Mouse (Mus musculus) telencephalon, adult 2 months (tissue): ENCODE measurements around the gene Slc12a5.
A peak's percentile ranks its signal among the peaks of the same experiment; 100 is the strongest.

Experiments used
- DNase-seq: peaks from one replicate; pipeline ENCODE4 v3.0.0-alpha.2; 2011; ENCODE audit warnings: low read depth, low spot score

Gene Slc12a5

DNA sequence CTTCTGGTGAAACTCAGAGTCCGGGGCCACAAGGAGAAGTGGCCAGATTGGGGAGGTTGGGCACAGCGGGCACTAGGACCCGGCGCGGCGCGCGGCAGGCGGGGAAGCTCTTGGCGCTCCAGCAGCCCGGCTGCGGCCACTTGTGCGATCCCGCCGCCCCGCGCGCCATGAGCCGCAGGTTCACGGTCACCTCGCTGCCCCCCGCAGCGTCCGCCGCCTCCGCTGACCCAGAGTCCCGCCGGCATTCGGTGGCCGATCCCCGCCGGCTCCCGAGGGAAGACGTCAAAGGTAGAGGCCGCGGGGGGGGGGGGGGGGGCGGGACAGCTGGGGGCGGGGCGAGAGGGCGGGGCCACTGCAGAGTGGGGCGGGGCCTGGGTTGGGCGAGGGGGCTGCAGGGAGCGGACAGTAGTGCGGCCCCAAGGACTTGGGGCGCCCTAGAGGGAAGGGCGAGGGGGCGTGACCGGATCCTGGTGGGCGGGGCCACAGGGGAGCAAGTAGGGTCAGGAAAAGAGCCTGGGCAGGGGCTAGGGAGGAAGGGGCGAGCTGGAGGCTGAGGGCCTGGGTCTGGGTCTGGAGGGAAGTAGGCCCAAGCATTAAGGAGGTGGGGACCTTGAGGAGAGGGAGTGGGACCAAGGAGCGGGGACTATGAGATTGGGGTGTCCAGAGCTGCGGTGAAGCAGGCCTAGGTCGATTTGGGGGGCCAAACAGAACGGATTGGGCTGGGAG is at the start of gene Slc12a5:
Gene Slc12a5, plus strand, starts transcription at position 87 of the 726 bp plus-strand sequence.
- no peak for DNase-seq

DNA sequence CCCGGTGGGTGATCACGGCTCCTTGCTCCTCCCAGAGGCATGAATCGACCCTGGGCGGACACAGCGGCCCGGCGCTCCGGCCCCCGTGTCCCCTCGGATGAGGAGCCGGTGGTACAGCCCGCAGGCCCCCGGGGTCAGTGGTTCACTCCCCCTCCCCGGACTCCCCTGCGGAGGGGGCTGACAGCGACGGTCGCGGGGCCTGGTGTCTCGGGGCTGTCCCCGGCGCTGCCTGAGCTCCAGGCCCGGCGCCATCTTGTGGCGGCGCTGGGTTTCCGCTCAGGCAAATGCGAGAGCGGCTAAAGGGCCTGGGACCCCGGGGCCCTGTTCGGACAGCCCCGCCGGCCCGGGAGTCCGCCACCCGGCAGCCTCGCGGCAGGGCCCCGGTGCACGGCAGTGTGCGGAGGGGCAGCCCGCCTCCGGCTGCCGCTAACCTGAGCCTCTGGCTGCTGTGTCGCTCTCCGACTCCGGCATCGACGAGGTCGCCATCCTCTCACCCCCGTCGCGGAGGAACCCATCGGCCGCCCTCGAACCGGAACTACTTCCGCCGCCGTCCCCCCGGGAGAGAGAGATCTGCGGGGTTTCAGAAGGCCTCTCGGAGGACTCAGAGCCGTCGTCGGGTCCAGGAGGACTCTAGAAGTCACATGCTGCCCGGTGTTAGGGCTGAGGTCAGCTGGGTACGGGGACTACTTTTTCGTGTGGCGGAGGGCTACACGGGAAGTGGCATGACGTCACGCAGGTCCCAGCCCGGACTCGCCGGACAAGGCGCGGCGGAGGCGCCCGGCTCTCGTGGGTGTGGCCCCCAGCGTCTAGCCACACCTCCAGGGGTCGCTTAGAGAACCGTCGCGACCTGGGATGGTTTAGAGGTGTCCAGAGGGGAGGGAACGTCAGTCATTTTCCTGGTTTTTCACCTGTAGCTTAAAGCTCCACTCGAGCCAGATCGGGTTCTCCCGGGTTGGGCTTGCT is 49.2 kb upstream of the Slc12a5 start, which contains the start of gene Zfp335:
Gene Zfp335, minus strand, starts transcription at position 672 of the 963 bp plus-strand sequence.
- peak; percentile 89 for DNase-seq

DNA sequence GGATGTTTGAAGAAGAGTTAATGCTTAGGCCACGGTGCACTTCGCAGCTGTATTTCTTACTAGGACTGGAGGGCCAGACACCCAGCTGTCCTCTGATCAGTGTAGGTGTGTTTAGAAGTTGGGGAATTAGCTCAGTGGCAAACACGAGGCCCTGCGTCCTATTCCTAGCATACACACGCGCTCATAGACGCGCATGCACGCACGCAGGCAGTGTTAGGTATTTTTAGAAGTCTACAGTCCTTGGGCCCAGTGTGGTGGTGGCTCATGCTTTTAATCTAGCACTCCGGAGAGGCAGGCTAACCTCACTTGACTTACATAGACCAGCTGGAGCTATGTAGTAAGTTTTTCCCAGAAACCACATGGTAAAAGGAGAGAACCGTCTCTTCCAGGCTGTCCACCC is 48.5 kb upstream of the Slc12a5 start:
- DNase-seq = peak; percentile 82

DNA sequence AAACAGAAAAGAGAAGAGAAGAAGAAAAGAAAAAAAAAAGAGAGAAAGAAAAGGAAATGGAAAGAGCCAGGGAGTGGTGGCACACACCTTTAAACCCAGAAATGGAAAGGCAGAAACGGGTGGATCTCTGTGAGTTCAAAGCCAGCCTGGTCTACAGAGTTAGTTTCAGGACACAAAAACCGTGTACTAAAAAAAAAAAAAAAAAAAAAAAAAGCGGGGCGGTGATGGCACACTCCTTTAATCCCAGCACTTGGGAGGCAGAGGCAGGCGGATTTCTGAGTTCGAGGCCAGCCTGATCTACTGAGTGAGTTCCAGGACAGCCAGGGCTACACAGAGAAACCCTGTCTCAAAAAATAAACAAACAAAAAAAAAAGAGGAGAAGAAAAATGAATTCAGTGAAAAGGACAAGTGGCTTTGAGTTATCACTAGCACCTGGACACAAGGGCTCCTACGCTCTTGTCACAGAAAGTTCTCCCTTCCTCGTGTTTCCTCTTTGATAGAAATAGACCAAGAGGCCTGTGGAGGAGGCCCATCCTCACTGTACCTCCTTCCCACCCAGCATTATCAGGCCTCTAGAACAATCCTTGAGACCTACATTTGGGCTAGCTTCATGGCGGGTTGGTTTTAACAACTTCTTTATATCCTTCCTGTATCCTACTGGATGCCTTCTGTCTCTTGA is 47.7 kb upstream of the Slc12a5 start:
- no peak for DNase-seq

DNA sequence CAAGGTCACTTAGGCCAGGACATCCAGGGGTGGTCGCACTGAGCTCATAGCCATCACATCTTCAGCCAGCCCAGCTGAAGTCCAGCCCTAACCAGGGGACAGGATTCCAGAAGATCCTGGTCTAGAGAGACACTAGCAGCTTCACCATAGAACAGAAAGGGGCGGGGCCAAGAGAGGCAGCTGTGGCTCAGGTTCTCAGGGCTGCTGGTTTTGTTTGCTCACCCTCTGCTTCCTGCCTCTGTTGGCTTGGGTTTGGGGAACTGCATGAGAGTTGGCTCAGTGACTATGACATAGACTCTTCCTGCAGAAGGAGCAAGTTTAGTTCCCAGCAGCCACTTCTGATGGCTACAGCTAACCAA is 47.2 kb upstream of the Slc12a5 start:
- DNase-seq = no peak

DNA sequence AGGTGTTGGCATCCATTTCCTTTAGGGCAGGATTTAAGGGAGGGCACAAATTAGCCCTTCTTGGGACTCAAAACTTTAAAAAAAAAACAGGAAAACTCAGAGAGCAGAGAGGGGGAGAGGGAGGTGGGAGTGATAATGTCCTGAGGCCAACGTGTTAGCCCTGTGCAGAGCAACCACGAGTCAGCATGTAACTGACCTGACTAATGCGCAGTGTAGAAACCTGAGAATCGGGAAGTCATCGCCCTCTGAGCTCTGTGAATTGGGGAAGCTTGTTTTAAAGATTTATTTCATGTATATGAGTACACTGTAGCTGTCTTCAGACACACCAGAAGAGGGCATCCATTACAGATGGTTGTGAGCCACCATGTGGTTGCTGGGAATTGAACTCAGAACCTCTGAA is 43.8 kb upstream of the Slc12a5 start:
- no peak for DNase-seq

DNA sequence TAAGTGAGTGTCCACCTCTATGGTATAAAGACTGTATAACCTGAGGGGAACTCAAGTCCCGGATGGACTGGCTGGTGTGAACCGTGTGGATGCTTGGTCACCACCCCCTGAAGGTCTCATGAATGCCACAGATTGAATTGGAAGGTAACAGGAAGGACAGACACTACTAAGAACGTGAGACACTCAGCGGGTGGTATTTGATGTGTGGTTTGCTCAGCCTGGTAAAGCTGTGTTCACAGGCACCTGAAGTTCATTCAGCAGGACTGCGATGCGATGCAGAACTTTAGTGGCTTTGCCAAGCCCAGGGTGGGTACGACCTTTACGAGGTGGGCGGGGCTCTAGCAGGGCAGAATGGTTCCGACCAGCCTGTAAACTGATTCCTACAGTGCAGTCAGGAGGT is 43.2 kb upstream of the Slc12a5 start:
- DNase-seq = no peak

DNA sequence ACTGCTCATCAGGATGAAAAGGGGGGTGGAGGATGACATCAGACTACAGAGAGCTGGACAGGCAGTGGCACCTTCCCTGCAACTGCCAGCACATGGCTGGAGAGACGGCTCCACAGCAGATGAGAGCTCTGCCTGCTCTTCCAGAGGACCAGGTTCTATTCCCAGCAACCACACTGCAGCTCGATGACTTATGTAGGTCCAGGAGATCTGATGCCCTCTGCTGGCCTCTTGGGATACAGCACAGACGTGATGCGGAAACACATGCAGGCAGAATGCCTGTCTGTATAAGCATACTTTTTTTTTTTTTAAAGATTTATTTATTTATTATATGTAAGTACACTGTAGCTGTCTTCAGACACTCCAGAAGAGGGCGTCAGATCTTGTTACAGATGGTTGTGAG is 42.3 kb upstream of the Slc12a5 start:
- no peak for DNase-seq

DNA sequence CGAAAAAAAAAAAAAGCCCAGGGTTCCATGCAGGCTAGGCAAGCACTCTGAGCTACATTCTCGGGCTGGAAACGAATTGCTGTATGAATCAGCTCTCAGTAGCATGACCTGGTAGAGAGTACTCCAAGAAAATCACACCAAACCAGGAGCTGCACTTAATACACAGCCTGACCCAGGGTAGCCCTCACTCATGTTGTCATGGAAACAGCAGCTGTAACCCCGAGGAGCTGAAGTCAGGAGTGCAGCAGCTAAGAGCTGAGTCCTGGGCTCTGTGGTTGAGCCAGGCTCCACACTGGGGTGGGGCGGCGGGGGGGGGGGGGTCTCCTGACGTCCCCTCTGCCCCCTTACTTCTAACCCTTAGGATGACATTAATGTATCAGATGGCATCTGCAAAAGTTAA is 38.6 kb upstream of the Slc12a5 start:
- no peak for DNase-seq

DNA sequence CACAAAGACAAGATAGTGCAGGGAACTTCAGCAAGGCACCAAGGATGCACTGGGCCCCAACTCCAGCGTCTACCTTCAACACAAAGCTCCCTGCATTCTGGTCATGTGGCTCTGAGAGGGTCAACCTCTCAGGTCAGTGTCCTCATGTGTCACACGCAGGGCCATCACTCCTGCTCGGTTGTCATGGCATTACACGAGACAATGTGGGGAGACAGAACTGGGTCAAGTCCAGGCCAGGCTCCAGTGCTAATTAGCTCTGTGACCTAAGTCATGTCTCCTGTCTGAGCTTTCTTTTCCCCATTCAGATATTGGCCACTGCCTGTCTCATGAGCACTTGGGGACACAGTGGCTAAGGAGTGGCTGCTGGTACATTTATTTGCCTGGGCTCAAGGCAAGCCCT is 37.3 kb upstream of the Slc12a5 start:
- DNase-seq = no peak

DNA sequence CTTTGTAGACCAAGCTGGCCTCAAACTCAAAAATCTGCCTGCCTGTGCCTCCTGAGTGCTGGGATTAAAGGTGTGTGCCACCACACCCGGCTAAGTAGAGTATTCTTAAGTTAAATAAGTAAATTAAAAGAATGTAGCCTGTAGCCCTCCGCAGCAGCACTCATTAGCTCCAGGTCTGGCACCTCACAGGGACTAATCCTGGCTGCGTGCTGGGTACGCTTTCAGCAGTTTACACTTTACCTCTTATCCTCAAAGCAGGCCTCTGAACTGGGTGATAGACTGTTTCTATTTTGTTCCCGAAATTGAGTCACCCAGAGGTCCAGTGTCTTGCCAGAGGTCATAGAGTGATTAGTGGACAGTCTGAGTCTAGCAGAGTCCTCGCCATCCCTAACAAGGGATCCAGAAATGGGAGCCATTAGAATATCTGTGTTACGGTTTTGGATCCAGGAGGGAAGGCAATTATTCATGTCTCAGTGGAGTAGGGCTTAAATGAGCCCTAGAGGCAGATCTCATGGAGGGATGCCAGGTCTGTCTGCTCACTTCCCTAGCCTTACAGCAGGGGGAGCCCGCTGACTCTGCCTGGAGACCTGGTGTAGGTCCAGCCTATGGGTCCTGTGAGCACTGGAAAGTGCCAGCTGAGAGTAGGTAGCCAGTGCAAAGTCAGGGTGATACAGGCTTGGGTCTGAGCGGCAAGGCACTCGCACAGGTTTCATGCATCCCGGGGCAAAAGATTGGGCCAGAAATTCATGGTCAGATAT is 36.3 kb upstream of the Slc12a5 start:
- peak; percentile 70 for DNase-seq

DNA sequence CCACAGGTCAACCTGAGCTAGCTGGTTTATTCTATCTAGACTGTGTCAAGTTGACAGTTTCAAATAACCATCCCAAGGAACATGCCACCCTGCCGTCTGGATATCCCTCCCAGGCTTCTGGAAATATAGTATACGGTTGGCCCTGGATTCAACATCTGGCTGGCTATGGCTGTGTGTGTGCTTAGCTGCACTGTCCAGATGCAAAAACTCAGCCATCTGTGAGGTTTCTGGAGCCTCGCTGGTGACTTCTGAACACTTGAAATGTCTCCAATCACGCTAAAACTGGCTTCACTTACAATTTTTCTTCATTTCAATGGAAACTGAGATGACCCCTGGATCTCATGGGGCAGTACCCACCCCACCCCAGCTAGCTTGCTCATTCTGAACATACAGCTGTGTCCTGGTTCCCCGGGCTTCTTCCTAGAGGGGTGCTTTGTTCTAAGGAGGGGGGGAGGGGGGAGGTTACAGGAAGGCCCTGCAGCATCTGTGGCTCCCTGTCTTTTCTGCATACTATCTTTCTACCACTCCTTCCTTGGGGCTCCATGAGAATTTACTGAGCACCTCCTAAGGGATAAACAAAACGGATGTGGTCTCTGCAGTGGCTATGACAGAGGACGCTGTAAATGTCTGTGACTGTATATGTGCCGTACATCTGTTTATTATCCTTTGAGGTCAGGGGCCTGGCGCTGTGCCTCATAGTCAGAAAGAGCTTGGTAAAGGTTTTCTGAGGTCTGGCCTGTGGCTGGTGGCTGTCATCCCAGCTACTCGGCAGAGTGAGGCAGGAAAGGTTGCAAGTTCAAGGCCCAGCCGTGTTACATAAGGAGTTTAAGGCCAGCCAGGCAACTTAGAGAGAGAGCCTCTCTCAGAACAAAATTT is 29.7 kb upstream of the Slc12a5 start:
- no peak for DNase-seq

DNA sequence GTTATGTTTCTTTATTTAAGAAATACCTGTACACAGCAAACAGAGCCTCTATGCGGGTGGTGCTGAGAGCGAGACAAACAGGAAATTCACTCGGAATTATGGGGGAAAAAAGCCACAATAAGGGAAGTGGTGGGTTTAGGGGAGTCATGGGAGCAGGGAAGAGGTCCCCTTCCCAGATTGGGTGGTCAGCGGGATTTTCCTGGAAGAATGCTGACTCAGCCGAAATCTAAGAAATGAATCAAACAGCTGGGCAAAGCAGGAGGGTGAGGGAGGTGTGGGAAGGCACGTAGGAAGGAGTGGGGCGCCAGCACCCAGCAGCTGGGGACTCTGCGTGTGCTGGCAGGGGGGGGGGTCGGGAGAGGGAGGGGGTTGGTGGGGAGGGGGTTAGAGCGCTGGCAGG is 27.1 kb upstream of the Slc12a5 start:
- DNase-seq = no peak

DNA sequence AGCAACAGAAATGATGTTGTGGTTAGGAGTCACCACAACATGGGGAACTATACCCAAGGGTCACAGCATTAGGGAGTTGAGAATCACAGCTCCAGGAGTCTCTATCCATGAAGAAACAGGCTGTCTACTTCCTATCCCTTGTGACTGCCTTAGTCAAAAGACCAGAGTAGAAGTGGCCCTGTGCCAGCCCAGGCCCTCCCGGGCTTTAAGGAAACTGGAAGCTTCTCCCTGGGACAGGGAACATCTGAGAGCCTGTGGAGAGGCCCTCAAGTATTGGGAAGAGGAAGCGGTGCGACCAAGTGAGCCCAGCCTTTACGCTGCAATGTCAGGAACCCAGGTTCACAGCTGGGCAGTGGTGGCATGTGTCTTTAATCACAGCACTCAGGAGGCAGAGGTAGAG is 24.6 kb upstream of the Slc12a5 start:
- DNase-seq = no peak

DNA sequence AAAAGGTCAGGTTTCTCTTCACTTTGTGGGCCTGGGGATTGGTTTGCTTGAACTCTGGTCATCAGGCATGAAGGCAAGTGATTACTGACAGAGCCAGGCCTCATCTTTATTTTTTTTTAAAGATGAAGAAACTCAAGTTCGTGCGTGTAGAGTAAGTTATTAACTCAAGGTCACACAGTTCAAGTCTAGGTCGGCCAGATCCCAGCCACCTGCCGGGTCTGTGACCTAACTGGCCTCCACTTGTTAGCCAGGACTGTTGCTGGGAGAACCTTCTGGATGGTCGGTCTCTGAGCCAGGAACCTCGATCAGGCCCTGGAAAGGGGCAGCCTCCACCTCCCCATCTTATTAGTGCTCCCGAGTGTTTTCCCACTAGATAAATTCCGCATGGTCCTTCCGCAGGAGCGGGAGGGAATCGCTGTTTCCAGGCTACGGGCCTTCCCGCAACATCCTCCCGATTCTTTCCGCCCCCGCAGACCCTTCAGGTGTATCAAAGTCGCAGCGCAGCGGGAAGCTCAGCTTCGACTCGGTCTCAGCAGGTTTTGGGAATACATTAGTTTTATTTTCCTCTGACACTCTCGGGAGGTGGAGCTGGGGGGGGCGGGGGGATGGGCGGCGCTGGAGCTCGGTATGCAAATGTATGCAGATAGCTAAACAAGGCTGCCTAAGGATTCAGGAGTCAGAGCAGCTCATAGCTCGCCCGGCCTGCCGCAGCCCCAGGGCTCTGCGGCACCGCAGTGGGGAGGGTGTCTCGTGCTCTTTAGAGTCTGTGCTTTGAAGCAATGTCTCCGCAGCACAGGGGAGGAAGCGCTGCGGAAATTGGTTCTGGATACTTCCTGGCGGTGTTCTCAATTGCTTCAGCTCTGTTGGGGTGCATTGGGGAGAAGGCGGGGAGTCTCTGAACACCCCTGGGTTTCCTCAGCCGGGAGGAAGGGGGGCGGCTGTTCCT is 22.2 kb upstream of the Slc12a5 start:
- DNase-seq = peak; percentile 64

DNA sequence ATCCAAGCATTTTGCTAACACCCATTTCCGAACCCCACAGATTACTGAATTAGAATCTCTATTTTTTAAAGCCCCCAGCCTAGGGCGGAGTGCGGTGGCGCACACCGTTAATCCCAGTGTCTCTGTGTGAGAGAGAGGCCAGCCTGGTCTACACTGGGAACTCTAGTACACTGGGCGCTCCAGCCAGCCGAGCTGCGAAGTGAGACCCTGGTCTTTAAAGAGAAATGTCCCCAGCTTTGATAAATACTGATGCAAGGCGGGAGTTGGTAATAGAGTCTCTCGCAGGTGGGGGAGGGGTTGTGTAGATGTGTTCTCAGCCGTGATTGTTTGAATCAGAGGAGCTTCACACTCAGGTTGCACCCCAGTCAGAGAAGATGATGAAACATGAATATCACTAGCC is 21.5 kb upstream of the Slc12a5 start:
- DNase-seq = no peak

DNA sequence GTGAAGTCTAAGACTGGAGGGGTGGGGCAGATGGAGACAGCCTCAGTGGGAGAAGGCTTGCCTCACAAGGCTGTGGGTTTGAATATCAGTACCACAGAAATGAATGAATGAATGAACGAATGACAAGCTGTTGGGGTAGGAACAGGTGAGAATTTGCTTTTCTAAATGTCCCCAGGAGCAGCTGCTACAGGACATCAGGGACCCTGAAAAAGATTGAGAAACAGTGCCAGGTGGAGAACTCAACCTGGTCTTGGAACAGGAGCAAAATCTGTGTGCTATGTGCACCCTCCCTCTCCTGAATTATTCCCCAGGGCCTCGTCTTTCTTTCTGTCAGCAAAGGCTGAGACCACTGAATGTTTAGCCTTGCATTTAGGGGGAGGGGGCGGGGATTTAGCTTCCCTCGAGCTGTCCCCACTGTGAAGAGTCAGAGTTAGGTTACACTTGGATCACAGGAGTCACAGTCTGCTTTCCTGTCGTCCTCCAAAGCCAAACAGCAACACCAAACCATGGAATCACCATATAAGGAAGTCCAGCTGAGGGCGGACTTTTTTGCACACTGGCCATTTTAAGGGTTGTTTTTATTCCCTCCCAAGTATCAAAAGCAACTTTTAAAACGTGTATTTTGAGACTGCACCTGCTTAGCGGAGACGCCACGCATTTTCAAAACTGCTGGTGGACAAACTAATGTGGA is 20.3 kb upstream of the Slc12a5 start, which contains the start of gene Mmp9:
Gene Mmp9, plus strand, starts transcription at position 641 of the 691 bp plus-strand sequence.
- DNase-seq = no peak

DNA sequence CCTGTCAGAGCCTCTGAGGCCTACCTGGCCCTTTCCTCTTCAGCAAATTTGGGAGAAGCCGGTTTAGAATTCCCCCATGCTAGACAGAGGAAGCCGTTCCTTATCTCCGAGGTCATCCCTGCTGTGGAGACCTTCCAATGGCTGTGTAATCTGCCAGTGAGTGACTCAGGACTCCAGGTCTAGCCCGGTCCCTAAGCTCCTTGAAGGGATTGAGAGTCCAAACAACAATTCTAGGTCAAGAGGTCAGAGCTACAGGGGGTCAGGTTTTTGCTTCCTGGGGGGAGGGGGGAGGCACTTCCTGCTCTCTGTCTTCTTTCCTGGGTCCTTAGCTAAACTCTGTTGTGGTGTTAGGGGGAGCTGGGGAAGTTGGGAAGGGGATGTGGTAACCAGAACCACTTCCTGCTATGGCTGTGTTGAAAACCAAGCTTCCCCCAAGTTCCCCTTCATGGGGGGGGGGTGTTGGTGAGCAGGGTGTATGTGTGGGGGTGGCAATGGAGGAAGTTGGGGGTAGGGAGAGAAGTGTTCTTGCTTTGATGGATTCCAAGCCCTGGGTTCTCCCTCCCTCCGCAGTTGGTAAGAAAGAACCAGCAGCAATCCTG is 17.8 kb upstream of the Slc12a5 start:
- no peak for DNase-seq
